Mouse (Mus musculus): ENCODE results near the gene Apbb2. TPM values are rescaled to one million over a fixed set of nuclear protein-coding genes. Genes with fewer than 3 reads are reported as not detected.

Gene Apbb2
- total and polyA plus RNA-seq, 2 experiments from 2014 or later, result 31.8 to 41.0 TPM

DNA sequence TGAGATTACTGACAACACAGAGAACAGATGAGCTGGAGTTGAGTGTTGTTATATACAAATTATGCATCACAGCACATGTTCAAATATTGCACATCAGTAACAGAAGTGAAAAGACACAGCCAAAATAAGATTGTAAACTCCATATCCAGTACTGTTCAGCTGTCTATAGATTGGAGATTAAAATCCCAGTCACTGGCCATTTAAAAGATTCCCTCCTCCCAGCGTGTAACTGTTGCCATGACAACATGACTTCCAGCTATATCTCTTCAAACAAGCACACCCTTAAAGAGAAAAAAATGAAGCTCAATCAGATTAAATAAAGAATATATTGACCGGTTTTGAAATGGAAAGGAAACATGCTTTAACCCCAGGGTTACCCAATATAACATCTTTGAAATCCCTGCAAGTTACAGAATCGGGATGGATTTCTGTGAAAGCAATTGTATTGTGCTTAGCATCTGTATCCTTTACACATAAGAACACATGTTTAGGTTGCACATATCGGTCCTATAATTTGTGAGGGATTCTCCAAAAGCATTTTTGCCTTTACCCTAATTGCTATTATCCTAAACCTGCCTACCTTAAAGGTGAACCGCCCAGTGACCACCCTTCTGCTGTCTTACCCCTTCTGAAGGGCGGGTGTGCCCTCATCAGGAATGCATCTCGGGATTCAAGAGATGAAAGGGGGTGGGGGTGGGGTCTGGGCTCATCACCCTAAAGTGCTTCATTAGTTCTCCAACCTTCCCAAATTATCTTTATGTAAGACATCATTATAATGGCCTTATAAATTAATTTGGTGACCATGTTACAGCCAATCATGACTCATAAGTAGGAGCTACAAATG, 202.7 kb downstream of the Apbb2 start:
- Histone ChIP-seq H3K27me3 (ENCODE audit: control insufficient read depth, insufficient read depth, low read length) (no peaks in the 10 kb centered on the region), H3K27ac (ENCODE audit: low read depth) (no peak overlapping the region), H3K4me1 (ENCODE audit: control insufficient read depth, insufficient read depth) (peaks cover 7% of the 10 kb centered on the region; the same call in 1 of the 2 replicates), H3K9me3 (replicated peaks; ENCODE audit: control insufficient read depth, low read length) (no peaks in the 10 kb centered on the region), H3K4me3 (ENCODE audit: low read depth, low read length) (no peak overlapping the region), H3K9ac (replicated peaks; ENCODE audit: low read depth, low read length) (no peak overlapping the region), H3K4me2 (ENCODE audit: low read depth, low read length) (no peak overlapping the region), H3K36me3 (replicated peaks; ENCODE audit: control insufficient read depth, insufficient read depth, low read length) (no peaks in the 10 kb centered on the region)
- ATAC-seq (ENCODE audit: insufficient read depth, low read depth), result no peak
- WGBS, result 80% methylated on average over 7 of the region's 7 CpGs
- TF ChIP-seq EP300 (IDR thresholded peaks at IDR 0.05; ENCODE audit: low read depth), result no peak
- TF ChIP-seq CTCF (IDR thresholded peaks at IDR 0.05; ENCODE audit: low read depth), result no peak
- no peak for DNase-seq (ENCODE audit: low spot score)

GRCm38 (mm10) chr5:66415033-66415697, 203.4 kb downstream of the Apbb2 start:
- Histone ChIP-seq H3K9ac (replicated peaks; ENCODE audit: low read depth, low read length) (no peak overlapping the region), H3K4me1 (ENCODE audit: control insufficient read depth, insufficient read depth) (peaks cover 6% of the 10 kb centered on the region; the same call in 1 of the 2 replicates), H3K27me3 (ENCODE audit: control insufficient read depth, insufficient read depth, low read length) (no peaks in the 10 kb centered on the region), H3K4me3 (ENCODE audit: low read depth, low read length) (no peak overlapping the region), H3K4me2 (ENCODE audit: low read depth, low read length) (no peak overlapping the region), H3K9me3 (replicated peaks; ENCODE audit: control insufficient read depth, low read length) (no peaks in the 10 kb centered on the region), H3K36me3 (replicated peaks; ENCODE audit: control insufficient read depth, insufficient read depth, low read length) (no peaks in the 10 kb centered on the region), H3K27ac (ENCODE audit: low read depth) (no peak overlapping the region)
- no peak for TF ChIP-seq EP300 (IDR thresholded peaks at IDR 0.05; ENCODE audit: low read depth)
- no peak for TF ChIP-seq CTCF (IDR thresholded peaks at IDR 0.05; ENCODE audit: low read depth)
- ATAC-seq (ENCODE audit: insufficient read depth, low read depth) (no peak), DNase-seq (ENCODE audit: low spot score) (no peak)
- WGBS, result 81% methylated on average over 9 of the region's 9 CpGs

- Histone ChIP-seq H3K27ac (ENCODE audit: low read depth) (no peak overlapping the region), H3K9ac (replicated peaks; ENCODE audit: low read depth, low read length) (no peak overlapping the region), H3K36me3 (replicated peaks; ENCODE audit: control insufficient read depth, insufficient read depth, low read length) (no peaks in the 10 kb centered on the region), H3K4me2 (ENCODE audit: low read depth, low read length) (no peak overlapping the region), H3K4me3 (ENCODE audit: low read depth, low read length) (no peak overlapping the region), H3K27me3 (ENCODE audit: control insufficient read depth, insufficient read depth, low read length) (no peaks in the 10 kb centered on the region), H3K4me1 (ENCODE audit: control insufficient read depth, insufficient read depth) (peaks cover 6% of the 10 kb centered on the region; the same call in 1 of the 2 replicates), H3K9me3 (replicated peaks; ENCODE audit: control insufficient read depth, low read length) (no peaks in the 10 kb centered on the region)
- 66% methylated on average over 5 of the region's 5 CpGs for WGBS
- no peak for TF ChIP-seq CTCF (IDR thresholded peaks at IDR 0.05; ENCODE audit: low read depth)
- TF ChIP-seq EP300 (IDR thresholded peaks at IDR 0.05; ENCODE audit: low read depth), result no peak
- DNase-seq (ENCODE audit: low spot score), result no peak
- ATAC-seq (ENCODE audit: insufficient read depth, low read depth), result no peak
These were observed 205.2 kb downstream of the Apbb2 start for GRCm38 (mm10) chr5:66413402-66413801.

DNA sequence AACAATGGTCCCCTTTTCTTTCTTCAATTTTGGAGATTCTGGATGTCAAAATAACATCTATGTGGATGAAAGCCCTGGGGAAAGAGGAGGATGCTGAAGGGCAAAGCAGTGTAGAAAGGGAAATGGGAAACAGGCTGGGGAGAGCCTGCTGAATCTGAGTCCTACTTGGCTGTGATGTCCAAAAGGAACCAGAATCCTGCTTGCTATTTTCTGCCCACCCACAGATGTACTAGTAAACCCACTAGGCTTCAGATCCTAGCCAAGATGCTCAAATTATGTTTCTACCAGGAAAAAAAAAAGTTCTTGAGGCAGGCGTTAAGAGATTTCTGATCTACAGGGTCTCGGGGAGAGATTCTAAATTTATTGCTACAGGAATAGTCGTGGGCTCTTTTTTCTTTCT, 205.8 kb downstream of the Apbb2 start:
- Histone ChIP-seq H3K9me3 (replicated peaks; ENCODE audit: control insufficient read depth, low read length) (no peaks in the 10 kb centered on the region), H3K27me3 (ENCODE audit: control insufficient read depth, insufficient read depth, low read length) (no peaks in the 10 kb centered on the region), H3K9ac (replicated peaks; ENCODE audit: low read depth, low read length) (no peak overlapping the region), H3K36me3 (replicated peaks; ENCODE audit: control insufficient read depth, insufficient read depth, low read length) (no peaks in the 10 kb centered on the region), H3K4me2 (ENCODE audit: low read depth, low read length) (no peak overlapping the region), H3K4me3 (ENCODE audit: low read depth, low read length) (no peak overlapping the region), H3K27ac (ENCODE audit: low read depth) (no peak overlapping the region), H3K4me1 (ENCODE audit: control insufficient read depth, insufficient read depth) (peaks cover 6% of the 10 kb centered on the region; the same call in 1 of the 2 replicates)
- ATAC-seq (ENCODE audit: insufficient read depth, low read depth) (no peak), DNase-seq (ENCODE audit: low spot score) (no peak)
- 83% methylated on average over 3 of the region's 3 CpGs for WGBS
- TF ChIP-seq EP300 (IDR thresholded peaks at IDR 0.05; ENCODE audit: low read depth), result no peak
- TF ChIP-seq CTCF (IDR thresholded peaks at IDR 0.05; ENCODE audit: low read depth), result no peak

- Histone ChIP-seq H3K4me2 (ENCODE audit: low read depth, low read length) (no peak overlapping the region), H3K4me1 (ENCODE audit: control insufficient read depth, insufficient read depth) (peaks cover 19% of the 10 kb centered on the region), H3K27me3 (ENCODE audit: control insufficient read depth, insufficient read depth, low read length) (no peaks in the 10 kb centered on the region), H3K27ac (ENCODE audit: low read depth) (no peak overlapping the region), H3K4me3 (ENCODE audit: low read depth, low read length) (no peak overlapping the region), H3K9ac (replicated peaks; ENCODE audit: low read depth, low read length) (no peak overlapping the region), H3K9me3 (replicated peaks; ENCODE audit: control insufficient read depth, low read length) (no peaks in the 10 kb centered on the region), H3K36me3 (replicated peaks; ENCODE audit: control insufficient read depth, insufficient read depth, low read length) (no peaks in the 10 kb centered on the region)
- TF ChIP-seq EP300 (IDR thresholded peaks at IDR 0.05; ENCODE audit: low read depth) (no peak), CTCF (IDR thresholded peaks at IDR 0.05; ENCODE audit: low read depth) (no peak)
- no peak for DNase-seq (ENCODE audit: low spot score)
- no peak for ATAC-seq (ENCODE audit: insufficient read depth, low read depth)
- 86% methylated on average over 5 of the region's 5 CpGs for WGBS
These were observed 210.0 kb downstream of the Apbb2 start for GRCm38 (mm10) chr5:66408546-66408945.

All from heart, postnatal 0 days (tissue).